Mouse (Mus musculus) ES-Bruce4 (cell line): ENCODE measurements around the gene Irf2bp1. TPM values are rescaled to one million over a fixed set of nuclear protein-coding genes. Genes with fewer than 3 reads are reported as not detected.

Source experiments
- H3K27ac ChIP-seq: 2 replicates; pipeline ENCODE4 v1.5.1; 2012; ENCODE audit warnings: low read length, inconsistent platforms; ENCODE audit not compliant: insufficient read depth
- H3K27me3 ChIP-seq: 2 replicates; pipeline ENCODE4 v1.6.1; 2012; ENCODE audit warnings: mild to moderate bottlenecking, low read length, inconsistent platforms; ENCODE audit not compliant: control insufficient read depth, poor library complexity, insufficient read depth, severe bottlenecking
- H3K36me3 ChIP-seq: 2 replicates; pipeline ENCODE4 v1.6.1; 2012; ENCODE audit warnings: inconsistent platforms, mild to moderate bottlenecking, low read length, moderate library complexity; ENCODE audit not compliant: control insufficient read depth, poor library complexity, insufficient read depth, severe bottlenecking
- H3K4me1 ChIP-seq: one replicate; pipeline ENCODE4 v1.8.1; 2011; ENCODE audit warnings: low read length; ENCODE audit not compliant: control insufficient read depth, insufficient read depth
- H3K4me3 ChIP-seq: 2 replicates; pipeline ENCODE4 v1.5.1; 2011; ENCODE audit warnings: low read depth, mild to moderate bottlenecking, low read length
- H3K9ac ChIP-seq: 2 replicates; pipeline ENCODE4 v1.6.1; 2012; ENCODE audit warnings: low read depth, mild to moderate bottlenecking, inconsistent platforms; ENCODE audit not compliant: poor library complexity, severe bottlenecking
- H3K9me3 ChIP-seq: replicated peaks from 2 replicates; pipeline ENCODE4 v1.6.1; 2012; ENCODE audit warnings: mild to moderate bottlenecking, low read length, inconsistent platforms; ENCODE audit not compliant: control insufficient read depth, poor library complexity, insufficient read depth, severe bottlenecking
- CTCF ChIP-seq: IDR thresholded peaks from one replicate; pipeline ENCODE4 v1.8.1; 2011; ENCODE audit warnings: low read depth, low read length
- EP300 ChIP-seq: IDR thresholded peaks from 2 replicates; pipeline ENCODE4 v1.6.1; 2011; ENCODE audit warnings: low read depth, low read length; ENCODE audit not compliant: insufficient read depth
- POLR2A ChIP-seq: IDR thresholded peaks from one replicate; pipeline ENCODE4 v1.8.1; 2011; ENCODE audit warnings: low read length; ENCODE audit not compliant: insufficient read depth
- polyA plus RNA-seq: library from polyadenylated mRNA; stranded (reverse); fragments of >200 nt; gene quantifications from 2 replicates; pipeline ENCODE4 v1.2.4, GENCODE M21; 2011; ENCODE audit warnings: low read depth; ENCODE audit not compliant: missing spikeins, insufficient read depth, insufficient read length

Irf2bp1 gene
- 16.2 and 20.9 TPM in 2 replicates for polyA plus RNA-seq

DNA sequence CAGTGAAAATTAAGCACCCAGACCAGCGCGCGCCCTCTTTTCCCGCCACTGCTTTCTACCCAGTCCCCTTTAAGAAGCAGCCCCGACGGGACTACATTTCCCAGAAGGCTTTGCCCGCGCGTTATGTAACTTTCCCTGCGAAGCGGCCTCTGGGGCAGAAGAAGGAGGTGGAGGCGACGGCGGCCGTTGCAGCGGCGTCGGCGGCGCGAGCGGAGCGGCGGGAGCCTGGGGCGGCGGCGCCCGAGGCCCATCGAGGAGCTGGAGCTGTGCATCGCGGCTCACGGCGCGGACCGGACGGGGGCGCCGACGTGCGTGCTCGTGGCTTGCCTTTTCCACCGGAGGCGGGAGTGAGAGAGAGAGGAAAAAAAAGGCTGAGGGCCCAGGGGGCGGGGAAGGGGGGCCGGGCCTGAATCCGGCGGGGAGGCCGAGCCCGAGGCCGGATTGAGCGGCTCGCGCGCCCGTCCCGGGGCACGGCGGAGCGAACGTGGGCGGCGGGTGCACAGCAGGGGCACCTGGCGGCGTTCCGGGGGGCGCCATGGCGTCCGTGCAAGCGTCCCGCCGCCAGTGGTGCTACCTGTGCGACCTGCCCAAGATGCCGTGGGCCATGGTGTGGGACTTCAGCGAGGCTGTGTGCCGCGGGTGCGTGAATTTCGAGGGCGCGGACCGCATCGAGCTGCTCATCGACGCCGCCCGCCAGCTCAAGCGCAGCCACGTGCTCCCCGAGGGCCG, at the start of gene Irf2bp1:
Irf2bp1 (plus strand) TSS at position 143 of the 729 bp plus-strand sequence.
- H3K36me3 ChIP-seq, result peaks cover 5% of the 10 kb centered on the region; the same call in 1 of the 2 replicates
- H3K4me1 ChIP-seq, result peaks cover under 1% of the 10 kb centered on the region
- peak within 1 kb of the TSS; percentile 86 for H3K27ac ChIP-seq

GRCm38 (mm10) chr7:18957569-18958383, 46.1 kb upstream of the Irf2bp1 start:
- Histone ChIP-seq H3K27me3 (no peaks in the 10 kb centered on the region; the same call in 1 of the 2 replicates), H3K36me3 (no peaks in the 10 kb centered on the region), H3K27ac (no peak overlapping the region), H3K4me3 (peak overlapping the region; percentile 68), H3K4me1 (peaks cover 4% of the 10 kb centered on the region), H3K9ac (peak overlapping the region; percentile 68), H3K9me3 (no peaks in the 10 kb centered on the region)
- TF ChIP-seq CTCF (no peak), POLR2A (no peak), EP300 (no peak)

More for the DNA sequence above, at the start of gene Irf2bp1:
- H3K9me3 ChIP-seq, result no peaks in the 10 kb centered on the region
- TF ChIP-seq EP300, result no peak
- no peak for TF ChIP-seq CTCF
- TF ChIP-seq POLR2A, result no peak
- peak within 1 kb of the TSS; percentile 90 for H3K9ac ChIP-seq
- peak within 1 kb of the TSS; percentile 82 for H3K4me3 ChIP-seq
- no peaks in the 10 kb centered on the region for H3K27me3 ChIP-seq

- Histone ChIP-seq H3K4me1 (peaks cover 4% of the 10 kb centered on the region), H3K9me3 (no peaks in the 10 kb centered on the region), H3K4me3 (peak overlapping the region; percentile 55), H3K36me3 (no peaks in the 10 kb centered on the region), H3K27ac (no peak overlapping the region), H3K27me3 (no peaks in the 10 kb centered on the region; the same call in 1 of the 2 replicates), H3K9ac (peak overlapping the region; percentile 68)
- TF ChIP-seq EP300 (no peak), POLR2A (no peak)
Measured at GRCm38 (mm10) chr7:18958384-18958766, 45.5 kb upstream of the Irf2bp1 start.

DNA sequence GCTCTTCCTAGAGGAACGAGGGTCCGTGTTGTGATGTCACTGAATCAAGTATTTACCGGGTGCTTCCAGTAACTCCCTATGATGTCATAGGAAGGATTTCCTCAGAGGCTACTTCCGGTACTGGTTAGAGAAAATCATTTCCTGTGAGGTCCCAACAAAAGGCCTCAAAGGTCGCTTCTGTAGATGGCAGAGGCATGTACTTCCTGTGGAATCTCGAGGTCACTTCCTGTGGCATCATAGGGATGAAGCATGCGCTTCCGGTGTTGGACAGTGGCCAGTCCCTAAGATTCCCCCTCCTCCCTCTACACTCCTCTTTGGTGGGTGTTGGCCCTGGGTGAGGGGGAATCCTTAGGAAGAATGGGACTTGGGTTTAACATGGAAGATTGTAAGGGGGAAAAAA, 44.4 kb upstream of the Irf2bp1 start:
- no peaks in the 10 kb centered on the region for H3K36me3 ChIP-seq
- H3K27me3 ChIP-seq, result no peaks in the 10 kb centered on the region; the same call in 1 of the 2 replicates
- no peak overlapping the region for H3K4me3 ChIP-seq
- no peaks in the 10 kb centered on the region for H3K9me3 ChIP-seq
- H3K4me1 ChIP-seq, result peaks cover 4% of the 10 kb centered on the region
- H3K9ac ChIP-seq, result no peak overlapping the region
- H3K27ac ChIP-seq, result no peak overlapping the region
- TF ChIP-seq EP300 (no peak), CTCF (no peak), POLR2A (no peak)

DNA sequence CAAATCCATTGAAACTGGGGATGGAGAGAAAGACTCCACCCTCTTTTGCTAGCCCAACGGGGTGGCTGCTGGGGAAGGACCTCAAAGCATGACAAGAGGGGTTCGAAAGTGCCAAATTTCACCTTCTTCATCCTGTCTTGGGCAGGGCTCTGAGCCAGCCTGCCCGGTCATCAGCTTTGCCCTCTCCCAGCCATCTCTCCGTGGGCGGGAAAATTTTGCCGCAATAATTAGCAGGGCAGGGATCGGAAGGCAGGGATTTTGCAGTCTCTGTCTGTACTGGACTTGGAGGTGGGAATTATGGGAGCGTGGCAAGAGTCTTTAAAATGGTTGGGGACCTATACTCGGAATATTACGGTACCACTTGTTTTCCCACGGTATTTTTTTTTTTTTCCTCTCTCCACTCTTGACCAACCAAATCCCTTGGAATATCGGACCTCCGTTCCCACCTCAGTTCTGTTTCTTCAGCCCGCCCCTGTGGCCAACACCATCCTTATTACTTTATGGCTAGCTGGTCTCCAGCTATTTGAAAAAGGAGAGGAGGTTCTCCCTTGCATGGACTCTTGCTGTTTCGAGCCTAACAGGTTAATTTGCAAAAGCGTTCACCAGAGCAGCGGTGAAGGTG, 41.6 kb upstream of the Irf2bp1 start:
- no peak overlapping the region for H3K27ac ChIP-seq
- peaks cover 4% of the 10 kb centered on the region for H3K4me1 ChIP-seq
- H3K36me3 ChIP-seq, result no peaks in the 10 kb centered on the region
- no peak overlapping the region for H3K9ac ChIP-seq
- H3K9me3 ChIP-seq, result no peaks in the 10 kb centered on the region
- TF ChIP-seq POLR2A (no peak), CTCF (no peak), EP300 (no peak)
- H3K27me3 ChIP-seq, result no peaks in the 10 kb centered on the region
- peak overlapping the region; percentile 36 for H3K4me3 ChIP-seq
